17 mouse cellular contexts compared by ENCODE assay signal in the genomic region with DNA sequence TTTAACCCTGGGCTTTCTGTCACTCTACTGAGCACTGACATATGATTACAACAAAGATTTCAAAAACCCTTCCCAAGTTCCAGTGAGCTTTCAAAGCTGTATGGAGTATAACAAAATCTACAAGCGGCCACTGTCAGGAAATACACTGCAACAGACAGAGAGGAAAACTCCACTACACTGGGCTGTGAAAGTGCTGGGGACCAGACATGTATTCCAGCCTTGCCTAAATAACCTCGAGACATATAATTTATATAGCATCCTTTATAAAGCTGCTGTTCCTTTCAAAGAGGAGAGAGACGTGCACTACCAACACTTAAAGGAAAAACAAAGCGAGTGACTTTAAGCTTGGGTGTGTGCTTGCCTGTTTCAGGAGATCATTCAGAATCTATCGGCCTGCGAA. TPM values are rescaled to one million over a fixed set of nuclear protein-coding genes. Genes with fewer than 3 reads are reported as not detected.
"Had no signal": no experiment of that assay in that cellular context is flagged by ENCODE, and none has a peak within 500 bp of the region (broad histone marks: within the 10 kb centered on the region; RNA-seq: fewer than 3 reads in every experiment).

No protein-coding gene starts in this region.

- H3K4me3 ChIP-seq: limb, embryonic 15.5 days; midbrain, embryonic 15.5 days; neural tube, embryonic 12.5 days had no signal

- H3K36me3 ChIP-seq: midbrain, embryonic 15.5 days; neural tube, embryonic 12.5 days had no signal

- H3K9ac ChIP-seq: limb, embryonic 15.5 days; midbrain, embryonic 15.5 days; neural tube, embryonic 12.5 days had no signal

- H3K27ac ChIP-seq: kidney, postnatal 0 days; limb, embryonic 15.5 days; midbrain, embryonic 15.5 days; neural tube, embryonic 12.5 days had no signal

- DNase-seq: kidney, adult 9 months; kidney, postnatal 36 days; layer of hippocampus, adult 9-11 months; layer of hippocampus, postnatal 36 days; lung, adult 2 months; lung, postnatal 36 days; right cerebral cortex, postnatal 14 days; thymus, adult 18-20 months; thymus, postnatal 14 days had no signal

- H3K27me3 ChIP-seq: limb, embryonic 15.5 days; midbrain, embryonic 15.5 days; neural tube, embryonic 12.5 days had no signal

- H3K9me3 ChIP-seq: limb, embryonic 15.5 days; midbrain, embryonic 15.5 days; neural tube, embryonic 12.5 days had no signal

- ATAC-seq: inflammation-experienced regulatory T-cells, adult 6 months; lung, postnatal 0 days; midbrain, embryonic 15.5 days had no signal

- H3K4me2 ChIP-seq: limb, embryonic 15.5 days; midbrain, embryonic 15.5 days; neural tube, embryonic 12.5 days had no signal

RNA-seq across cellular contexts. Expression of gene Banf2, which starts 26.2 kb away (rescaled TPM):
- polyA plus RNA-seq: inflammation-experienced regulatory T-cells, adult 6 months; kidney, postnatal 0 days; limb, embryonic 11.5 days; limb, embryonic 15.5 days; lung, adult 2 months; lung, postnatal 0 days; midbrain, embryonic 15.5 days; neural tube, embryonic 12.5 days; spleen, adult 2 months had no signal
